Mouse (Mus musculus) limb, embryonic 11.5 days (tissue): ENCODE data around the gene Rps6ka4. TPM values are rescaled to one million over a fixed set of nuclear protein-coding genes. Genes with fewer than 3 reads are reported as not detected.

ENCODE experiments used
- ATAC-seq: fragments of 200-750 bp; cut with Nextera tagmentation; 2 replicates; pipeline ENCODE4 v1.8.0; 2017; ENCODE audit warnings: low read depth; ENCODE audit not compliant: insufficient number of reproducible peaks, low FRiP score, low TSS enrichment
- DNase-seq: peaks from one replicate; pipeline ENCODE4 v3.0.0-alpha.2; 2015; ENCODE audit warnings: low spot score
- H3K27ac ChIP-seq: fragments of 300-500 bp; sonication (generic); replicated peaks from 2 replicates; pipeline ENCODE4 v1.5.1; 2014; ENCODE audit warnings: low read depth, mild to moderate bottlenecking, low read length
- H3K27me3 ChIP-seq: fragments of 300-500 bp; sonication (generic); 2 replicates; pipeline ENCODE4 v1.6.1; 2014; ENCODE audit warnings: mild to moderate bottlenecking, low read length, mixed read lengths; ENCODE audit not compliant: control insufficient read depth, insufficient read depth
- H3K36me3 ChIP-seq: fragments of 300-500 bp; sonication (generic); 2 replicates; pipeline ENCODE4 v1.6.1; 2014; ENCODE audit warnings: mild to moderate bottlenecking, low read length, moderate library complexity, mixed read lengths; ENCODE audit not compliant: control insufficient read depth, insufficient read depth
- H3K4me1 ChIP-seq: fragments of 300-500 bp; sonication (generic); 2 replicates; pipeline ENCODE4 v1.6.1; 2014; ENCODE audit warnings: low read length, mixed read lengths; ENCODE audit not compliant: control insufficient read depth, insufficient read depth
- H3K4me2 ChIP-seq: fragments of 300-500 bp; sonication (generic); 2 replicates; pipeline ENCODE4 v1.6.1; 2014; ENCODE audit warnings: low read depth, mild to moderate bottlenecking, moderate library complexity; ENCODE audit not compliant: severe bottlenecking
- H3K4me3 ChIP-seq: fragments of 300-500 bp; sonication (generic); 2 replicates; pipeline ENCODE4 v1.5.1; 2014; ENCODE audit warnings: low read depth, low read length
- H3K9ac ChIP-seq: fragments of 300-500 bp; sonication (generic); 2 replicates; pipeline ENCODE4 v1.6.1; 2014; ENCODE audit warnings: mild to moderate bottlenecking, low read length
- H3K9me3 ChIP-seq: fragments of 300-500 bp; sonication (generic); 2 replicates; pipeline ENCODE4 v1.6.1; 2016; ENCODE audit warnings: low read length; ENCODE audit not compliant: control insufficient read depth
- WGBS: fragments of 180-500 bp; shearing (Covaris S2); extraction: QIAGEN DNeasy Blood & Tissue Kit; methylation state at CpG from one replicate; pipeline ENCODE4 v1.1.7; 2014; 5-methylcytosine and 5-hydroxymethylcytosine counted together
- polyA plus RNA-seq: library from polyadenylated mRNA; unstranded; fragments of >200 nt; fragmentation: Nextera tagmentation; extraction: Ambion mirVana; gene quantifications from 2 replicates; pipeline ENCODE4 v1.2.1, GENCODE M21; 2014

The Rps6ka4 gene
- 4.2 and 4.6 TPM in 2 replicates for polyA plus RNA-seq

DNA sequence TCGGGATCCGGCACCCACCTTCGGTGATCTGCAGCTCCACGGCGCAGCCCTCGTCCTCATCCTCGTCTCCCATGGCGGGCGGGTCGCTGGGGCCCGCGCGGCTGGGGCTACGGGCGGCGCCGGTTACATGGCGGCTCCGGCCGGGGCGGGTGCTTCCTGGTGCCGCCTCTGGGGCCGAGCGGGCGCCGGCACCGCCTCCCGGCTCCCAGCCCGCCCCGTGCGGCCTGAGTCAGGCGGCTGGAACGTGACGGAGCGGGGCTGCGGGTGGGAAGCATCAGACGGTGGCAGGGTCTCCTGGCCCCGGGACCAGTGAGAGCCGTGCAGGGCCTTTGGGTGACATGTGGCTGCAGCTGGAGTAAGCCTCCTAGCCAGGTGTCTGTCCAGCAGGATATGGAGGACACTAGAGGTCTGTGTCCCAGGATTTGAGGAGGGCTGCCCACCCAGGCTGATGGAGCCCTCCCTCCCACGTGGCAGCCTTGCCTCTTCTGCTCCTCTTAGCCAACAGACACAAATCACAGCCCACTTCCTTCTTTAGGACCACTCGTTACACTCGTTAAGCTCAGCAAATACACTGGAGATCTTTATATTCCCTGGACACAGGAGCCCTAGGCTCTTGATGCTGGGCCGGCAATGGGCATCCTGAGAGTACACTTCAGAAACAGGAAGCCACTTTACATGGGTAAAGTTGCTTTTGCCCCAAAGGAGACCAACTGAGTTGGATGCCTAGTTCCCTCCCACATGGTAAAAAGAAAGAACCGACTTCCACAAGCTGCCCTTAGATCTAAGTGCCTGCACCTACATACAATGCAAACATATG is at the start of gene Rps6ka4:
Gene Rps6ka4, minus strand, starts transcription at position 162 of the 817 bp plus-strand sequence.
- H3K36me3 ChIP-seq: no peaks in the 10 kb centered on the region
- no peaks in the 10 kb centered on the region for H3K9me3 ChIP-seq
- peaks cover 71% of the 10 kb centered on the region for H3K27me3 ChIP-seq
- H3K4me1 ChIP-seq: peaks cover 2% of the 10 kb centered on the region; the same call in 1 of the 2 replicates
- peak; percentile 52 for ATAC-seq
- H3K4me2 ChIP-seq: peak within 1 kb of the TSS; percentile 89
- no peak within 1 kb of the TSS for H3K27ac ChIP-seq
- 2% methylated on average over 44 of the region's 44 CpGs for WGBS
- H3K9ac ChIP-seq: peak within 1 kb of the TSS; percentile 51
- no peak for DNase-seq
- H3K4me3 ChIP-seq: peak within 1 kb of the TSS; percentile 55

DNA sequence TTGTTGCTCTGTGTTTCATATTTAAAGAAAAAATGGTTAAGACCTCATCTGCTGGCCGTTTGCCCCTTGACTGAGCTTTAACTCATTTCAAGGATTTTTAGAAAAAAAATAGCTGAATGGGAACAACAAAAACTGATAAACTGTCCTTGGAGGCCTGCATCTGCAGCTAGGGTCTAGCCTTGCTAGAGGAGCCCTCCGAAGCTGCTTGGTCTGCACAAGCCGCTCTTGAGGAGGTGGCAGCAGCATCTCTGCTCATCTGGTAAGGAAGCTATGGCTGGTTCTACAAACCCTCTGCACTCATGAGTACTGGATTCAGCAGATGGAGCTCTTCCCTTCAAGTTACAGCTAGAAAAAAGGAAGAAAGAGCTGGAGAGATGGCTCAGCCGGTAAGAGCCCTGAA is 37.5 kb upstream of the Rps6ka4 start:
- Histone ChIP-seq H3K27ac (no peak overlapping the region), H3K9me3 (0 out of 2 replicates have a peak, but pooled peaks cover 2% of the 10 kb centered on the region), H3K4me2 (no peak overlapping the region), H3K4me1 (no peaks in the 10 kb centered on the region), H3K27me3 (no peaks in the 10 kb centered on the region), H3K9ac (no peak overlapping the region), H3K4me3 (no peak overlapping the region), H3K36me3 (no peaks in the 10 kb centered on the region)
- ATAC-seq (no peak), DNase-seq (no peak)
- WGBS: 88% methylated on average over 4 of the region's 4 CpGs

- Histone ChIP-seq H3K4me2 (no peak overlapping the region), H3K27me3 (no peaks in the 10 kb centered on the region), H3K9ac (no peak overlapping the region), H3K4me3 (no peak overlapping the region), H3K27ac (no peak overlapping the region), H3K9me3 (0 out of 2 replicates have a peak, but pooled peaks cover 2% of the 10 kb centered on the region), H3K4me1 (no peaks in the 10 kb centered on the region), H3K36me3 (no peaks in the 10 kb centered on the region)
- no peak for DNase-seq
- ATAC-seq: no peak
These were observed 36.4 kb upstream of the Rps6ka4 start for GRCm38 (mm10) chr19:6876799-6877198.

DNA sequence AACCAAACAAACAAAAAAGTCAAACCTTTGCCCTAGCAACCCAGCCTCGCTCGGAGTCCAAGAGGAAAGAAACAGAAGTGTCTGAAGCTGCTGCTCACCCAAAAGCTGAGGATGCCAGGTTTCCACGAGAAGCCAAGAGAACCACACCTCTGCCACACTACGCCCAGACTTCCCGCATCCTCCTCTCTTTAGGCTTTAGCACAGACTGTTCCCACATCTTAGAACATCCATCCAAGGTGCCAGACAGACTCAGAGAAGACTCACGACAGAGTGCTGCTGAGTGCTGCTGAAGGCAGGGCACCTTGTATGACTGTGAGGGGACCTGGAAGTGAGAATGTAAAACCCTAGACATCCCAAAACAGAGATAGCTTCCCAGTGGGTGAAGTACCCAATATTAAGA is 35.4 kb upstream of the Rps6ka4 start:
- Histone ChIP-seq H3K9ac (no peak overlapping the region), H3K9me3 (0 out of 2 replicates have a peak, but pooled peaks cover 2% of the 10 kb centered on the region), H3K27ac (no peak overlapping the region), H3K4me1 (no peaks in the 10 kb centered on the region), H3K36me3 (no peaks in the 10 kb centered on the region), H3K4me2 (no peak overlapping the region), H3K4me3 (no peak overlapping the region), H3K27me3 (no peaks in the 10 kb centered on the region)
- ATAC-seq (no peak), DNase-seq (no peak)
- 80% methylated on average over 6 of the region's 6 CpGs for WGBS

GRCm38 (mm10) chr19:6874257-6874656 is 33.8 kb upstream of the Rps6ka4 start:
- Histone ChIP-seq H3K4me1 (0 out of 2 replicates have a peak, but pooled peaks cover 3% of the 10 kb centered on the region), H3K4me3 (no peak overlapping the region), H3K9ac (no peak overlapping the region), H3K27ac (no peak overlapping the region), H3K4me2 (no peak overlapping the region), H3K9me3 (no peaks in the 10 kb centered on the region), H3K36me3 (no peaks in the 10 kb centered on the region), H3K27me3 (no peaks in the 10 kb centered on the region)
- WGBS: 89% methylated on average over 1 of the region's 1 CpGs
- DNase-seq: no peak
- no peak for ATAC-seq

GRCm38 (mm10) chr19:6872701-6873100 is 32.3 kb upstream of the Rps6ka4 start:
- DNase-seq (no peak), ATAC-seq (no peak)
- WGBS: 85% methylated on average over 3 of the region's 3 CpGs
- H3K4me3 ChIP-seq: no peak overlapping the region
- no peaks in the 10 kb centered on the region for H3K36me3 ChIP-seq
- H3K27me3 ChIP-seq: no peaks in the 10 kb centered on the region
- no peak overlapping the region for H3K27ac ChIP-seq
- H3K9ac ChIP-seq: no peak overlapping the region
- H3K4me2 ChIP-seq: no peak overlapping the region
- 0 out of 2 replicates have a peak, but pooled peaks cover 3% of the 10 kb centered on the region for H3K4me1 ChIP-seq
- no peaks in the 10 kb centered on the region for H3K9me3 ChIP-seq

- H3K4me2 ChIP-seq: no peak overlapping the region
- DNase-seq: no peak
- H3K36me3 ChIP-seq: no peaks in the 10 kb centered on the region
- WGBS: 70% methylated on average over 5 of the region's 5 CpGs
- H3K9ac ChIP-seq: no peak overlapping the region
- no peak overlapping the region for H3K27ac ChIP-seq
- H3K4me1 ChIP-seq: 0 out of 2 replicates have a peak, but pooled peaks cover 3% of the 10 kb centered on the region
- ATAC-seq: no peak
- H3K9me3 ChIP-seq: no peaks in the 10 kb centered on the region
- H3K4me3 ChIP-seq: no peak overlapping the region
- H3K27me3 ChIP-seq: no peaks in the 10 kb centered on the region
These were observed 31.3 kb upstream of the Rps6ka4 start for GRCm38 (mm10) chr19:6871574-6872271.

- Histone ChIP-seq H3K4me3 (no peak overlapping the region), H3K9me3 (no peaks in the 10 kb centered on the region), H3K27ac (no peak overlapping the region), H3K4me1 (0 out of 2 replicates have a peak, but pooled peaks cover 3% of the 10 kb centered on the region), H3K4me2 (peak overlapping the region; percentile 15; the same call in 1 of the 2 replicates), H3K27me3 (no peaks in the 10 kb centered on the region), H3K9ac (peak overlapping the region; percentile 34; the same call in 1 of the 2 replicates), H3K36me3 (no peaks in the 10 kb centered on the region)
- no peak for ATAC-seq
- no peak for DNase-seq
- WGBS: 2% methylated on average over 5 of the region's 5 CpGs
These were observed 28.9 kb upstream of the Rps6ka4 start for GRCm38 (mm10) chr19:6869355-6869754.
